ENCODE assay signal across 8 mouse cellular contexts in the genomic region with DNA sequence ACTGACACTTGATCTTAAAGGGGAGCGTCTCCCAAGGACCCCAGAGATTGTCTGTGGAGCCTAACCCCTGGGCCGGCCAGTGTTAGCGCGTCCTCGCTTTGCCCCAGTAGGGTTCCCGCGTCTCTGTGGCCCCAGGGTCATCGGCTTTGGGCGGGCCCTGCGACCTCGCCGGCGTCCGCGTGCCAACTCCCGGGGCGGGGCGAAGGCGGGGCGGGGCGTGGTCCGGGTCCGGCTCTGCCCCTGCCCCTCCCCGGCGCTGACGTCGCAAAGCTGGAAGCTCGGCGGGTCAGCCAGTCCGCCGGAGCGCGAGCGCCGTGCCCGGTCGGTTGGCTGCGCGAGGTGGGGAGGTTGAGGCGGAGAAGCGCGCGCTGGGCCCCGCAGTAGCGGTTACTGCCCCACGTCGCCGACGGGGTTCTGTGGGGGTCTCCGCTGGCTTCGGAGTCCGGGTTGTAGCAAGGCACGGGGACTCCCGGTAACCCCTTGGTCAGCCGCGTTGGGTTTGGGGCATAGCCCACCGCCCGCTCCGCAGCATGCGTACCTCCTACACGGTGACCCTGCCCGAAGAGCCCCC. TPM values are rescaled to one million over a fixed set of nuclear protein-coding genes. Genes with fewer than 3 reads are reported as not detected.
A peak's percentile ranks its signal among the peaks of the same experiment; 100 is the strongest.
DNase-seq lines count a peak whose midpoint lies in the region; ATAC-seq lines count a peak whose summit lies in the region.

No protein-coding gene starts in this region.

- peak; percentile 46 for ATAC-seq in common myeloid progenitor, adult 5-6 weeks (replicated peaks; ENCODE audit: low read depth, poor library complexity, severe bottlenecking)
- peak; percentile 48 for ATAC-seq in megakaryocyte progenitor cell, adult 5-6 weeks (replicated peaks; ENCODE audit: poor library complexity)

- peak; percentile 83 for DNase-seq in ZHBTc4 (ENCODE audit: low read depth, low spot score)
- DNase-seq in gastrocnemius, adult 8-10 months (ENCODE audit: low spot score in 2 of 2), result peak; percentile 96
- DNase-seq in induced T-regulatory cell, adult 2 months (ENCODE audit: low read depth), result peak; percentile 87
- peak; percentile 77 to 95 for DNase-seq in left cerebral cortex, postnatal 10 days (ENCODE audit: extremely low spot score in 1 of 2, low spot score in 2 of 2)
- peak; percentile 92 to 93 for DNase-seq in right cerebral cortex, postnatal 10 days (ENCODE audit: low spot score in 2 of 2)
- peak; percentile 96 for DNase-seq in urinary bladder, postnatal 25 days (ENCODE audit: low spot score)

- intact Hi-C loops in left cerebral cortex, postnatal 10 days (cut with DNase I), result no loop called here

RNA-seq across cellular contexts. Expression of a gene that starts 16.8 kb away (rescaled TPM):
- total RNA-seq in common myeloid progenitor, adult 5-6 weeks (2017), result not detected in 2 replicates
- total RNA-seq in gastrocnemius, adult 8-10 months (2022), result not detected
- under 1 TPM in 1 of 2 experiments, not detected in 1; 0.17 TPM for total RNA-seq in left cerebral cortex, postnatal 10 days (2021)
- total RNA-seq in megakaryocyte progenitor cell, adult 5-6 weeks (2015), result not detected in 2 replicates
- 0.12 TPM in 1 of 2 replicates, not detected in the other for total RNA-seq in megakaryocyte progenitor cell, adult 5-6 weeks (2017)

RNA-seq across cellular contexts. Expression of a gene that starts 17.9 kb away (rescaled TPM):
- 3.8 and 5.0 TPM in 2 replicates for total RNA-seq in common myeloid progenitor, adult 5-6 weeks (2017)
- total RNA-seq in gastrocnemius, adult 8-10 months (2022), result 100 to 1,000 TPM; 222 to 251 (median 237) TPM
- 10 to 100 TPM; 58.2 to 64.0 TPM for total RNA-seq in left cerebral cortex, postnatal 10 days (2021)
- total RNA-seq in megakaryocyte progenitor cell, adult 5-6 weeks (2015), result 5.5 and 16.4 TPM in 2 replicates
- total RNA-seq in megakaryocyte progenitor cell, adult 5-6 weeks (2017), result 2.5 and 5.3 TPM in 2 replicates

RNA-seq across cellular contexts. Expression of a gene that starts 22.3 kb away (rescaled TPM):
- total RNA-seq in common myeloid progenitor, adult 5-6 weeks (2017), result not detected in 2 replicates
- 1 to 10 TPM; 1.6 to 4.2 (median 3.0) TPM for total RNA-seq in gastrocnemius, adult 8-10 months (2022)
- total RNA-seq in left cerebral cortex, postnatal 10 days (2021), result 10 to 100 TPM; 11.2 to 12.1 TPM
- not detected in 2 replicates for total RNA-seq in megakaryocyte progenitor cell, adult 5-6 weeks (2015)
- not detected in 2 replicates for total RNA-seq in megakaryocyte progenitor cell, adult 5-6 weeks (2017)

RNA-seq across cellular contexts. Expression of a gene that starts 28.6 kb away (rescaled TPM):
- total RNA-seq in common myeloid progenitor, adult 5-6 weeks (2017), result not detected in 2 replicates
- total RNA-seq in gastrocnemius, adult 8-10 months (2022), result under 1 TPM; 0.31 to 0.60 (median 0.38) TPM
- not detected for total RNA-seq in left cerebral cortex, postnatal 10 days (2021)
- total RNA-seq in megakaryocyte progenitor cell, adult 5-6 weeks (2015), result not detected in 2 replicates
- total RNA-seq in megakaryocyte progenitor cell, adult 5-6 weeks (2017), result not detected in 2 replicates

RNA-seq across cellular contexts. Expression of a gene that starts 28.6 kb away (rescaled TPM):
- total RNA-seq in common myeloid progenitor, adult 5-6 weeks (2017), result 19.3 and 21.8 TPM in 2 replicates
- 1 to 10 TPM; 1.7 to 2.9 (median 2.6) TPM for total RNA-seq in gastrocnemius, adult 8-10 months (2022)
- total RNA-seq in left cerebral cortex, postnatal 10 days (2021), result 10 to 100 TPM; 30.1 to 33.4 TPM
- total RNA-seq in megakaryocyte progenitor cell, adult 5-6 weeks (2015), result 47.7 and 59.6 TPM in 2 replicates
- total RNA-seq in megakaryocyte progenitor cell, adult 5-6 weeks (2017), result 19.1 and 21.2 TPM in 2 replicates

Comparison
In these comparisons a context has a peak if more than half of its experiments do, and no peak if none do; other contexts are left out.
1. Peak in every context shown above with its lines: DNase-seq and ATAC-seq.